Mouse (Mus musculus): ENCODE results near the gene Zfhx3.

The Zfhx3 gene

GRCm38 (mm10) chr8:108755400-108756325 is 813.2 kb downstream of the Zfhx3 start:
- no peak for DNase-seq (ENCODE audit: low spot score)

- DNase-seq (ENCODE audit: low spot score) = peak; percentile 74
These were observed 817.3 kb downstream of the Zfhx3 start for GRCm38 (mm10) chr8:108759511-108760330.

- DNase-seq (ENCODE audit: low spot score) = no peak
These were observed 818.3 kb downstream of the Zfhx3 start for GRCm38 (mm10) chr8:108760745-108761144.

GRCm38 (mm10) chr8:108762567-108762966 is 820.1 kb downstream of the Zfhx3 start:
- no peak for DNase-seq (ENCODE audit: low spot score)

- no peak for DNase-seq (ENCODE audit: low spot score)
These were observed 822.2 kb downstream of the Zfhx3 start for GRCm38 (mm10) chr8:108764403-108765194.

- DNase-seq (ENCODE audit: low spot score) = no peak
These were observed 823.7 kb downstream of the Zfhx3 start for GRCm38 (mm10) chr8:108766102-108766501.

GRCm38 (mm10) chr8:108768051-108768450 is 825.6 kb downstream of the Zfhx3 start:
- no peak for DNase-seq (ENCODE audit: low spot score)

GRCm38 (mm10) chr8:108770334-108770733 is 827.9 kb downstream of the Zfhx3 start:
- DNase-seq (ENCODE audit: low spot score) = no peak

- DNase-seq (ENCODE audit: low spot score) = no peak
These were observed 831.0 kb downstream of the Zfhx3 start for GRCm38 (mm10) chr8:108773436-108773835.

- DNase-seq (ENCODE audit: low spot score) = no peak
These were observed 835.6 kb downstream of the Zfhx3 start for GRCm38 (mm10) chr8:108778063-108778462.

GRCm38 (mm10) chr8:108778551-108778950 is 836.1 kb downstream of the Zfhx3 start:
- DNase-seq (ENCODE audit: low spot score) = no peak

GRCm38 (mm10) chr8:108780766-108781165 is 838.3 kb downstream of the Zfhx3 start:
- no peak for DNase-seq (ENCODE audit: low spot score)

GRCm38 (mm10) chr8:108781192-108781591 is 838.7 kb downstream of the Zfhx3 start:
- peak; percentile 19 for DNase-seq (ENCODE audit: low spot score)

- DNase-seq (ENCODE audit: low spot score) = no peak
These were observed 840.7 kb downstream of the Zfhx3 start for GRCm38 (mm10) chr8:108783155-108783554.

GRCm38 (mm10) chr8:108788156-108788761 is 845.8 kb downstream of the Zfhx3 start:
- no peak for DNase-seq (ENCODE audit: low spot score)

GRCm38 (mm10) chr8:108788762-108789157 is 846.3 kb downstream of the Zfhx3 start:
- no peak for DNase-seq (ENCODE audit: low spot score)

GRCm38 (mm10) chr8:108790559-108791293 is 848.3 kb downstream of the Zfhx3 start:
- peak; percentile 43 for DNase-seq (ENCODE audit: low spot score)

- no peak for DNase-seq (ENCODE audit: low spot score)
These were observed 853.6 kb downstream of the Zfhx3 start for GRCm38 (mm10) chr8:108796076-108796475.

GRCm38 (mm10) chr8:108796882-108797281 is 854.4 kb downstream of the Zfhx3 start:
- no peak for DNase-seq (ENCODE audit: low spot score)

GRCm38 (mm10) chr8:108798012-108798411 is 855.6 kb downstream of the Zfhx3 start:
- peak; percentile 86 for DNase-seq (ENCODE audit: low spot score)

- DNase-seq (ENCODE audit: low spot score) = no peak
These were observed 856.8 kb downstream of the Zfhx3 start for GRCm38 (mm10) chr8:108799250-108799649.

All from lung, postnatal 25 days (tissue).